Mouse (Mus musculus) thymus, postnatal 36 days (tissue): ENCODE results near the gene Iah1.
A peak's percentile ranks its signal among the peaks of the same experiment; 100 is the strongest.

Source experiments
- DNase-seq, 2 experiments: peaks; one replicate each; pipeline ENCODE4 v3.0.0; 2022; ENCODE audit warnings: mixed read lengths in 2 of 2

The Iah1 gene

GRCm38 (mm10) chr12:21320317-21320716 is 4.1 kb downstream of the Iah1 start:
- no peak for DNase-seq

GRCm38 (mm10) chr12:21321170-21321569 is 5.0 kb downstream of the Iah1 start:
- no peak for DNase-seq

- no peak for DNase-seq
These were observed 6.1 kb downstream of the Iah1 start for GRCm38 (mm10) chr12:21322296-21322695.

GRCm38 (mm10) chr12:21322856-21323255 is 6.7 kb downstream of the Iah1 start:
- DNase-seq, result no peak

GRCm38 (mm10) chr12:21324101-21324500 is 7.9 kb downstream of the Iah1 start:
- no peak for DNase-seq

GRCm38 (mm10) chr12:21325266-21325665 is 9.1 kb downstream of the Iah1 start:
- no peak for DNase-seq

GRCm38 (mm10) chr12:21326325-21326724 is 10.1 kb downstream of the Iah1 start:
- no peak for DNase-seq

GRCm38 (mm10) chr12:21329661-21330400 is 13.6 kb downstream of the Iah1 start:
- no peak for DNase-seq

- DNase-seq, result no peak
These were observed 14.9 kb downstream of the Iah1 start for GRCm38 (mm10) chr12:21330961-21331576.

GRCm38 (mm10) chr12:21331711-21332110 is 15.5 kb downstream of the Iah1 start:
- no peak for DNase-seq

- no peak for DNase-seq
These were observed 16.8 kb downstream of the Iah1 start for GRCm38 (mm10) chr12:21333021-21333420.

- DNase-seq, result no peak
These were observed 17.6 kb downstream of the Iah1 start for GRCm38 (mm10) chr12:21333766-21334165.

- DNase-seq, result peak in 1 of 2 experiments; percentile 22
These were observed 19.7 kb downstream of the Iah1 start for GRCm38 (mm10) chr12:21335869-21336268.

- no peak for DNase-seq
These were observed 21.0 kb downstream of the Iah1 start for GRCm38 (mm10) chr12:21337171-21337570.

GRCm38 (mm10) chr12:21340674-21341073 is 24.5 kb downstream of the Iah1 start:
- no peak for DNase-seq

- no peak for DNase-seq
These were observed 30.8 kb downstream of the Iah1 start for GRCm38 (mm10) chr12:21346972-21347371.

GRCm38 (mm10) chr12:21350113-21350876 is 34.1 kb downstream of the Iah1 start:
- no peak for DNase-seq

GRCm38 (mm10) chr12:21353681-21354080 is 37.5 kb downstream of the Iah1 start:
- no peak for DNase-seq

- DNase-seq, result no peak
These were observed 46.5 kb downstream of the Iah1 start for GRCm38 (mm10) chr12:21362686-21363085.

- DNase-seq, result no peak
These were observed 47.0 kb downstream of the Iah1 start for GRCm38 (mm10) chr12:21363195-21363594.

GRCm38 (mm10) chr12:21364624-21365435 is 48.6 kb downstream of the Iah1 start:
- DNase-seq, result no peak

GRCm38 (mm10) chr12:21368376-21369086 is 52.3 kb downstream of the Iah1 start:
- DNase-seq, result no peak
